Mouse (Mus musculus) left cerebral cortex, postnatal 36 days (tissue): Measurements from ENCODE around the gene Peak1. TPM values are rescaled to one million over a fixed set of nuclear protein-coding genes. Genes with fewer than 3 reads are reported as not detected.

ENCODE experiments used
- DNase-seq, 2 experiments: peaks; one replicate each; pipeline ENCODE4 v3.0.0; 2021 to 2022; ENCODE audit warnings: low spot score in 2 of 2, mixed read lengths in 1 of 2
- intact Hi-C: fragments of 180-260 bp; cut with DNase I; formaldehyde crosslinking; loops from one replicate; pipeline ENCODE4 v1.15.1; 2025
- total RNA-seq, 2 experiments: library from RNA; stranded (reverse); gene quantifications; 2 replicates each; pipeline ENCODE4 v1.2.3; 2021

Peak1 gene
- total RNA-seq, 2 experiments from 2014 or later = 28.2 to 40.5 TPM

GRCm38 (mm10) chr9:56332774-56333173 is 85.1 kb downstream of the Peak1 start:
- intact Hi-C loops = no loop called here
- no peak for DNase-seq

- DNase-seq = no peak
- intact Hi-C loops = no loop called here
These were observed 91.3 kb downstream of the Peak1 start for GRCm38 (mm10) chr9:56326511-56327005.

GRCm38 (mm10) chr9:56325725-56326124 is 92.1 kb downstream of the Peak1 start:
- intact Hi-C loops = no loop called here
- DNase-seq = no peak

- intact Hi-C loops = no loop called here
- DNase-seq = no peak
These were observed 93.1 kb downstream of the Peak1 start for GRCm38 (mm10) chr9:56324576-56325355.

GRCm38 (mm10) chr9:56321291-56321690 is 96.6 kb downstream of the Peak1 start:
- DNase-seq = no peak
- intact Hi-C loops = no loop called here

GRCm38 (mm10) chr9:56314326-56314725 is 103.5 kb downstream of the Peak1 start:
- intact Hi-C loops = no loop called here
- no peak for DNase-seq

GRCm38 (mm10) chr9:56309079-56309478 is 108.8 kb downstream of the Peak1 start:
- intact Hi-C loops = no loop called here
- DNase-seq = no peak

GRCm38 (mm10) chr9:56304526-56304925 is 113.3 kb downstream of the Peak1 start:
- DNase-seq = no peak
- intact Hi-C loops = no loop called here

- DNase-seq = no peak
- intact Hi-C loops = no loop called here
These were observed 114.9 kb downstream of the Peak1 start for GRCm38 (mm10) chr9:56302921-56303465.

GRCm38 (mm10) chr9:56290019-56290418 is 127.8 kb downstream of the Peak1 start:
- DNase-seq = no peak
- intact Hi-C loops = no loop called here

GRCm38 (mm10) chr9:56282481-56282880 is 135.4 kb downstream of the Peak1 start:
- intact Hi-C loops = no loop called here
- DNase-seq = no peak

- DNase-seq = no peak
- intact Hi-C loops = loop anchor here (5.0 kb wide), 2 partner anchors 144 to 334 kb away; partner anchors contain the start of genes Hmg20a and Peak1
These were observed 144.3 kb downstream of the Peak1 start for GRCm38 (mm10) chr9:56273576-56273975.

GRCm38 (mm10) chr9:56272247-56272598 is 145.6 kb downstream of the Peak1 start:
- intact Hi-C loops = loop anchor here (5.0 kb wide), 2 partner anchors 145 to 335 kb away; partner anchors contain the start of genes Hmg20a and Peak1
- no peak for DNase-seq

- intact Hi-C loops = loop anchor here (5.0 kb wide), 2 partner anchors 146 to 336 kb away; partner anchors contain the start of genes Hmg20a and Peak1
- no peak for DNase-seq
These were observed 146.3 kb downstream of the Peak1 start for GRCm38 (mm10) chr9:56271326-56272246.

GRCm38 (mm10) chr9:56269101-56269500 is 148.8 kb downstream of the Peak1 start:
- intact Hi-C loops = no loop called here

GRCm38 (mm10) chr9:56266200-56266815 is 151.6 kb downstream of the Peak1 start:
- DNase-seq = no peak
- intact Hi-C loops = no loop called here

More at GRCm38 (mm10) chr9:56269101-56269500, 148.8 kb downstream of the Peak1 start:
- DNase-seq = no peak

GRCm38 (mm10) chr9:56265460-56266199 is 152.2 kb downstream of the Peak1 start:
- intact Hi-C loops = loop anchor here (2.0 kb wide), 1 partner anchor 287 kb away; no protein-coding TSS in a partner anchor
- DNase-seq = no peak

GRCm38 (mm10) chr9:56265022-56265360 is 152.9 kb downstream of the Peak1 start:
- DNase-seq = no peak
- intact Hi-C loops = loop anchor here (2.0 kb wide), 1 partner anchor 288 kb away; no protein-coding TSS in a partner anchor
